Mouse (Mus musculus): ENCODE measurements at regions not wholly inside any gene's neighbourhood (a gene's known extent, or its start where the extent isn't known, plus 50 kb on each side); places are given as distances from the start of the nearest gene placed in this dataset.

- TF ChIP-seq POLR2A (IDR thresholded peaks at IDR 0.05; ENCODE audit: insufficient read length, low read depth) = no peak
- TF ChIP-seq E2F4 (IDR thresholded peaks at IDR 0.05; ENCODE audit: insufficient read depth) = no peak
- no peak for TF ChIP-seq TCF12 (IDR thresholded peaks at IDR 0.05; ENCODE audit: insufficient read depth, poor library complexity, severe bottlenecking)
- TF ChIP-seq TCF3 (IDR thresholded peaks at IDR 0.05; ENCODE audit: insufficient read length, low read depth) = no peak
- TF ChIP-seq USF1 (IDR thresholded peaks at IDR 0.05; ENCODE audit: low read depth) = no peak
- TF ChIP-seq POLR2AphosphoS2 (IDR thresholded peaks at IDR 0.05; ENCODE audit: insufficient read length, low read depth) = no peak
- no peak for TF ChIP-seq CEBPB (IDR thresholded peaks at IDR 0.05; ENCODE audit: insufficient read depth, poor library complexity, severe bottlenecking)
These were observed 66.8 kb upstream of the Cd93 start for GRCm38 (mm10) chr2:148510008-148510681.

All from myocyte (in vitro differentiated cells).